Mouse (Mus musculus) skeletal muscle tissue, postnatal 0 days (tissue): ENCODE measurements around the gene Lonp1. TPM values are rescaled to one million over a fixed set of nuclear protein-coding genes. Genes with fewer than 3 reads are reported as not detected.

Source experiments
- polyA plus RNA-seq: library from polyadenylated mRNA; unstranded; fragments of >200 nt; fragmentation: Nextera tagmentation; extraction: Ambion mirVana; gene quantifications from 2 replicates; pipeline ENCODE4 v1.2.1, GENCODE M21; 2015

Lonp1 gene
- 27.8 and 29.4 TPM in 2 replicates for polyA plus RNA-seq

GRCm38 (mm10) chr17:56626754-56627470 lies at the start of gene Lonp1:
TSS of gene Lonp1 (minus strand) at chr17:56626887.

GRCm38 (mm10) chr17:56672941-56673646 lies 46.4 kb upstream of the Lonp1 start, which contains the start of gene Ranbp3:
TSS of gene Ranbp3 (plus strand) at chr17:56673294.

GRCm38 (mm10) chr17:56627530-56628277 lies 1.0 kb upstream of the Lonp1 start, which contains the start of gene Catsperd:
TSS of gene Catsperd (plus strand) at chr17:56628143.

GRCm38 (mm10) chr17:56613236-56613844 lies 13.3 kb downstream of the Lonp1 start, which contains the start of gene Rpl36:
TSS of gene Rpl36 (plus strand) at chr17:56613416.

DNA sequence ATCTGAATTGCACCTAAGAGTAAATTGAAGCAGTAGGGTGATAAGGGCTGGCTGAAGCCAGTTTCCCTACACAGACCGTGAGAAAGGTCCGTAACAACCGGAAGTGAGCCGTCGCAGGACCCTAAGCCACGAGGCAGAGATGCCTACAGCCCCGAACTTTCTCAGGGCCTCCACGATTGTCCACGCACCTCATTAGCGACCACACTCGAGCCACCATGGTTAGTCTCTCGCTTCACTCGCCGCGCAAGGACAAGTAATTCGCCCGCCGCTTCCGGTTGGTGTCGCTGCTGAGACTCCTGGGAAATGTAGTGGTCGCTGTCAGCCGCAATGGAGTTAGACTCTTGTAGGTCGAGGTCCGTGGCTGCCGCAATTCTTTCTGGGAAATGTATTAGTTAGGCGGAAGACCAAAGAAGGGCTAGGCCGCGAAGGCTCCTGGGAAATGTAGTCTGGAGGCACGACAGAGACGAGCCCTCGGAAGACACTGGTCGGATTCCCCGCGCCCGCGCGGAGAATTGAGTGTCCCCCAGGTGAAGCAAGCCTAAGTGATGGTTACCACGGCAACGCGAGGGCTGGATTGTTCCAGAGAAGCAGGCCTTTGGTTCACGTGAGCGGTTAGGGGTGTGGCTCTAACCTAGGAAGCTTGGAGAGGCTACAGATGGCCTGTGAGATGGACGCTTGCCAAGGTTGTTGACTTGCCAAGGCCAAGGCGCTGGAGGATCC lies 17.1 kb downstream of the Lonp1 start, which contains the start of gene 2410015M20Rik:
TSS of gene 2410015M20Rik (minus strand) at position 320 of the 720 bp plus-strand sequence.

GRCm38 (mm10) chr17:56584257-56585130 lies 42.2 kb downstream of the Lonp1 start, which contains the start of the genes Safb2 and Safb:
TSS of gene Safb2 (minus strand) at chr17:56584585.
TSS of gene Safb (plus strand) at chr17:56584825.

Other genes with a start within 250 kb of the Lonp1 start
- 17.7 and 21.6 TPM in 2 replicates for gene Ptprs, start 150.4 kb downstream of the Lonp1 start, polyA plus RNA-seq
- not detected in 2 replicates for gene Znrf4, start 114.5 kb downstream of the Lonp1 start, polyA plus RNA-seq
- 0.22 and 1.0 TPM in 2 replicates for gene Gm20219, start 72.5 kb downstream of the Lonp1 start, polyA plus RNA-seq
- gene Safb2, start 42.3 kb downstream of the Lonp1 start, polyA plus RNA-seq = 24.4 and 31.3 TPM in 2 replicates
- gene Safb, start 42.1 kb downstream of the Lonp1 start, polyA plus RNA-seq = 47.9 and 50.0 TPM in 2 replicates
- gene 2410015M20Rik, start 17.1 kb downstream of the Lonp1 start, polyA plus RNA-seq = 365 and 383 TPM in 2 replicates
- gene Rpl36, start 13.5 kb downstream of the Lonp1 start, polyA plus RNA-seq = 1,491 and 1,689 TPM in 2 replicates
- 0.05 and 0.12 TPM in 2 replicates for gene Catsperd, start 1.3 kb upstream of the Lonp1 start, polyA plus RNA-seq
- 36.7 and 39.3 TPM in 2 replicates for gene Ranbp3, start 46.4 kb upstream of the Lonp1 start, polyA plus RNA-seq
- 746 and 852 TPM in 2 replicates for gene Ndufa11, start 90.9 kb upstream of the Lonp1 start, polyA plus RNA-seq
- gene Vmac, start 91.1 kb upstream of the Lonp1 start, polyA plus RNA-seq = 7.1 and 10.0 TPM in 2 replicates
- 2.5 and 6.9 TPM in 2 replicates for gene Nrtn, start 130.6 kb upstream of the Lonp1 start, polyA plus RNA-seq
- 19.2 and 19.3 TPM in 2 replicates for gene Dus3l, start 137.9 kb upstream of the Lonp1 start, polyA plus RNA-seq
- gene Prr22, start 143.4 kb upstream of the Lonp1 start, polyA plus RNA-seq = 0.10 and 0.36 TPM in 2 replicates
- gene Rfx2, start 204.1 kb upstream of the Lonp1 start, polyA plus RNA-seq = 2.9 and 3.1 TPM in 2 replicates
- gene Acsbg2, start 247.6 kb upstream of the Lonp1 start, polyA plus RNA-seq = not detected in 2 replicates
- 0.06 and 0.13 TPM in 2 replicates for gene 1700061G19Rik, start 248.6 kb upstream of the Lonp1 start, polyA plus RNA-seq